Mouse (Mus musculus) hindbrain, embryonic 12.5 days (tissue): ENCODE results near the gene Nomo1. TPM values are rescaled to one million over a fixed set of nuclear protein-coding genes. Genes with fewer than 3 reads are reported as not detected.
A peak's percentile ranks its signal among the peaks of the same experiment; 100 is the strongest.

ENCODE experiments used
- ATAC-seq: fragments of 200-750 bp; cut with Nextera tagmentation; 2 replicates; pipeline ENCODE4 v1.8.0; 2017; ENCODE audit warnings: moderate TSS enrichment; ENCODE audit not compliant: low FRiP score
- H3K27ac ChIP-seq: fragments of 300-500 bp; sonication (generic); 2 replicates; pipeline ENCODE4 v1.5.1; 2016; ENCODE audit warnings: mild to moderate bottlenecking
- H3K27me3 ChIP-seq: fragments of 300-500 bp; sonication (generic); 2 replicates; pipeline ENCODE4 v1.6.1; 2016; ENCODE audit warnings: mild to moderate bottlenecking
- H3K36me3 ChIP-seq: fragments of 300-500 bp; sonication (generic); 2 replicates; pipeline ENCODE4 v1.6.1; 2016; ENCODE audit warnings: mild to moderate bottlenecking
- H3K4me1 ChIP-seq: fragments of 300-500 bp; sonication (generic); 2 replicates; pipeline ENCODE4 v1.6.1; 2016
- H3K4me2 ChIP-seq: fragments of 300-500 bp; sonication (generic); replicated peaks from 2 replicates; pipeline ENCODE4 v1.6.1; 2016; ENCODE audit warnings: mild to moderate bottlenecking
- H3K4me3 ChIP-seq: fragments of 300-500 bp; sonication (generic); 2 replicates; pipeline ENCODE4 v1.5.1; 2016; ENCODE audit warnings: mild to moderate bottlenecking
- H3K9ac ChIP-seq: fragments of 300-500 bp; sonication (generic); 2 replicates; pipeline ENCODE4 v1.6.1; 2016; ENCODE audit warnings: mild to moderate bottlenecking, moderate library complexity
- H3K9me3 ChIP-seq: fragments of 300-500 bp; sonication (generic); replicated peaks from 2 replicates; pipeline ENCODE4 v1.6.1; 2016; ENCODE audit warnings: mild to moderate bottlenecking
- WGBS: fragments of 180-500 bp; shearing (Covaris S2); methylation state at CpG from one replicate; pipeline ENCODE4 v1.1.7; 2016; 5-methylcytosine and 5-hydroxymethylcytosine counted together
- polyA plus RNA-seq: library from polyadenylated mRNA; unstranded; fragments of >200 nt; fragmentation: Nextera tagmentation; extraction: Ambion mirVana; gene quantifications from 2 replicates; pipeline ENCODE4 v1.2.1, GENCODE M21; 2016

The Nomo1 gene
- polyA plus RNA-seq, result 35.3 and 35.8 TPM in 2 replicates

GRCm38 (mm10) chr7:46033109-46033869, at the start of gene Nomo1:
Gene Nomo1, plus strand, starts transcription at chr7:46033698.
- Histone ChIP-seq H3K9me3 (no peaks in the 10 kb centered on the region), H3K4me2 (peak within 1 kb of the TSS; percentile 93), H3K4me1 (peaks cover 18% of the 10 kb centered on the region), H3K27me3 (peaks cover 5% of the 10 kb centered on the region; the same call in 1 of the 2 replicates), H3K36me3 (peaks cover 7% of the 10 kb centered on the region; the same call in 1 of the 2 replicates), H3K27ac (peak within 1 kb of the TSS; percentile 60; the same call in 1 of the 2 replicates), H3K4me3 (peak within 1 kb of the TSS; percentile 91), H3K9ac (peak within 1 kb of the TSS; percentile 94)
- ATAC-seq, result peak; percentile 95
- 7% methylated on average over 36 of the region's 44 CpGs for WGBS

- Histone ChIP-seq H3K27ac (no peak overlapping the region), H3K9me3 (no peaks in the 10 kb centered on the region), H3K4me1 (no peaks in the 10 kb centered on the region), H3K4me2 (no peak overlapping the region), H3K36me3 (no peaks in the 10 kb centered on the region), H3K4me3 (no peak overlapping the region), H3K9ac (no peak overlapping the region), H3K27me3 (no peaks in the 10 kb centered on the region)
- WGBS, result 76% methylated on average over 6 of the region's 6 CpGs
- ATAC-seq, result no peak
Observed at GRCm38 (mm10) chr7:45986893-45987292, 46.6 kb upstream of the Nomo1 start.

GRCm38 (mm10) chr7:45988344-45988743, 45.2 kb upstream of the Nomo1 start:
- Histone ChIP-seq H3K4me1 (no peaks in the 10 kb centered on the region), H3K4me2 (no peak overlapping the region), H3K27ac (no peak overlapping the region), H3K4me3 (no peak overlapping the region), H3K27me3 (no peaks in the 10 kb centered on the region), H3K9me3 (no peaks in the 10 kb centered on the region), H3K9ac (no peak overlapping the region), H3K36me3 (no peaks in the 10 kb centered on the region)
- 86% methylated on average over 1 of the region's 1 CpGs for WGBS
- ATAC-seq, result no peak

GRCm38 (mm10) chr7:45992470-45992869, 41.0 kb upstream of the Nomo1 start:
- H3K36me3 ChIP-seq, result no peaks in the 10 kb centered on the region
- H3K27ac ChIP-seq, result no peak overlapping the region
- no peak overlapping the region for H3K9ac ChIP-seq
- no peak for ATAC-seq
- no peaks in the 10 kb centered on the region for H3K27me3 ChIP-seq
- H3K9me3 ChIP-seq, result no peaks in the 10 kb centered on the region
- WGBS, result 89% methylated on average over 8 of the region's 8 CpGs
- H3K4me1 ChIP-seq, result no peaks in the 10 kb centered on the region
- no peak overlapping the region for H3K4me3 ChIP-seq
- H3K4me2 ChIP-seq, result no peak overlapping the region

GRCm38 (mm10) chr7:46000577-46000976, 32.9 kb upstream of the Nomo1 start:
- Histone ChIP-seq H3K4me2 (no peak overlapping the region), H3K9ac (no peak overlapping the region), H3K4me3 (no peak overlapping the region), H3K9me3 (no peaks in the 10 kb centered on the region), H3K27ac (no peak overlapping the region), H3K36me3 (no peaks in the 10 kb centered on the region), H3K4me1 (no peaks in the 10 kb centered on the region), H3K27me3 (peaks cover 9% of the 10 kb centered on the region; the same call in 1 of the 2 replicates)
- 92% methylated on average over 4 of the region's 4 CpGs for WGBS
- no peak for ATAC-seq

GRCm38 (mm10) chr7:46002748-46003147, 30.8 kb upstream of the Nomo1 start:
- H3K9me3 ChIP-seq, result no peaks in the 10 kb centered on the region; the same call in 1 of the 2 replicates
- H3K9ac ChIP-seq, result no peak overlapping the region
- H3K4me2 ChIP-seq, result no peak overlapping the region
- peaks cover 9% of the 10 kb centered on the region; the same call in 1 of the 2 replicates for H3K27me3 ChIP-seq
- 59% methylated on average over 4 of the region's 4 CpGs for WGBS
- no peak for ATAC-seq
- H3K36me3 ChIP-seq, result no peaks in the 10 kb centered on the region
- no peak overlapping the region for H3K4me3 ChIP-seq
- H3K27ac ChIP-seq, result no peak overlapping the region
- H3K4me1 ChIP-seq, result no peaks in the 10 kb centered on the region

GRCm38 (mm10) chr7:46009578-46009977, 23.9 kb upstream of the Nomo1 start:
- H3K4me3 ChIP-seq, result no peak overlapping the region
- H3K4me1 ChIP-seq, result peaks cover 12% of the 10 kb centered on the region
- H3K36me3 ChIP-seq, result no peaks in the 10 kb centered on the region
- H3K9me3 ChIP-seq, result no peaks in the 10 kb centered on the region; the same call in 1 of the 2 replicates
- 0 out of 2 replicates have a peak overlapping the region, but pooled peaks have one; percentile 19 for H3K9ac ChIP-seq
- no peak overlapping the region for H3K27ac ChIP-seq
- peaks cover 3% of the 10 kb centered on the region for H3K27me3 ChIP-seq
- peak; percentile 11; the same call in 1 of the 2 replicates for ATAC-seq
- WGBS, result 22% methylated on average over 5 of the region's 5 CpGs
- H3K4me2 ChIP-seq, result no peak overlapping the region

- Histone ChIP-seq H3K27me3 (no peaks in the 10 kb centered on the region; the same call in 1 of the 2 replicates), H3K9ac (no peak overlapping the region), H3K9me3 (no peaks in the 10 kb centered on the region), H3K27ac (no peak overlapping the region), H3K4me1 (peaks cover 12% of the 10 kb centered on the region), H3K4me3 (no peak overlapping the region), H3K4me2 (no peak overlapping the region), H3K36me3 (no peaks in the 10 kb centered on the region)
- ATAC-seq, result no peak
Observed at GRCm38 (mm10) chr7:46012121-46012520, 21.4 kb upstream of the Nomo1 start.

- H3K4me2 ChIP-seq, result no peak overlapping the region
- H3K4me3 ChIP-seq, result no peak overlapping the region
- H3K9me3 ChIP-seq, result no peaks in the 10 kb centered on the region
- peak overlapping the region; percentile 36; the same call in 1 of the 2 replicates for H3K27ac ChIP-seq
- no peaks in the 10 kb centered on the region for H3K36me3 ChIP-seq
- no peak for ATAC-seq
- no peaks in the 10 kb centered on the region; the same call in 1 of the 2 replicates for H3K27me3 ChIP-seq
- 9% methylated on average over 9 of the region's 9 CpGs for WGBS
- peaks cover 12% of the 10 kb centered on the region for H3K4me1 ChIP-seq
- H3K9ac ChIP-seq, result no peak overlapping the region
Observed at GRCm38 (mm10) chr7:46013266-46014010, 20.1 kb upstream of the Nomo1 start.

GRCm38 (mm10) chr7:46019594-46019993, 13.9 kb upstream of the Nomo1 start:
- Histone ChIP-seq H3K4me1 (no peaks in the 10 kb centered on the region), H3K27me3 (0 out of 2 replicates have a peak, but pooled peaks cover 2% of the 10 kb centered on the region), H3K4me3 (no peak overlapping the region), H3K27ac (no peak overlapping the region), H3K9ac (no peak overlapping the region), H3K9me3 (no peaks in the 10 kb centered on the region), H3K36me3 (no peaks in the 10 kb centered on the region), H3K4me2 (no peak overlapping the region)
- 82% methylated on average over 3 of the region's 3 CpGs for WGBS
- ATAC-seq, result no peak

GRCm38 (mm10) chr7:46021951-46022350, 11.5 kb upstream of the Nomo1 start:
- no peak overlapping the region for H3K27ac ChIP-seq
- H3K4me3 ChIP-seq, result no peak overlapping the region
- H3K27me3 ChIP-seq, result 0 out of 2 replicates have a peak, but pooled peaks cover 2% of the 10 kb centered on the region
- no peaks in the 10 kb centered on the region for H3K36me3 ChIP-seq
- H3K9me3 ChIP-seq, result no peaks in the 10 kb centered on the region
- ATAC-seq, result no peak
- no peaks in the 10 kb centered on the region for H3K4me1 ChIP-seq
- H3K4me2 ChIP-seq, result no peak overlapping the region
- 29% methylated on average over 4 of the region's 4 CpGs for WGBS
- H3K9ac ChIP-seq, result no peak overlapping the region

GRCm38 (mm10) chr7:46025436-46025835, 8.1 kb upstream of the Nomo1 start:
- Histone ChIP-seq H3K4me2 (no peak overlapping the region), H3K9me3 (no peaks in the 10 kb centered on the region), H3K4me3 (no peak overlapping the region), H3K27me3 (peaks cover 5% of the 10 kb centered on the region; the same call in 1 of the 2 replicates), H3K4me1 (no peaks in the 10 kb centered on the region), H3K27ac (no peak overlapping the region), H3K9ac (no peak overlapping the region), H3K36me3 (no peaks in the 10 kb centered on the region)
- no peak for ATAC-seq
- WGBS, result 86% methylated on average over 9 of the region's 9 CpGs
